Mouse (Mus musculus): ENCODE data around the gene Abcd4.

The Abcd4 gene

DNA sequence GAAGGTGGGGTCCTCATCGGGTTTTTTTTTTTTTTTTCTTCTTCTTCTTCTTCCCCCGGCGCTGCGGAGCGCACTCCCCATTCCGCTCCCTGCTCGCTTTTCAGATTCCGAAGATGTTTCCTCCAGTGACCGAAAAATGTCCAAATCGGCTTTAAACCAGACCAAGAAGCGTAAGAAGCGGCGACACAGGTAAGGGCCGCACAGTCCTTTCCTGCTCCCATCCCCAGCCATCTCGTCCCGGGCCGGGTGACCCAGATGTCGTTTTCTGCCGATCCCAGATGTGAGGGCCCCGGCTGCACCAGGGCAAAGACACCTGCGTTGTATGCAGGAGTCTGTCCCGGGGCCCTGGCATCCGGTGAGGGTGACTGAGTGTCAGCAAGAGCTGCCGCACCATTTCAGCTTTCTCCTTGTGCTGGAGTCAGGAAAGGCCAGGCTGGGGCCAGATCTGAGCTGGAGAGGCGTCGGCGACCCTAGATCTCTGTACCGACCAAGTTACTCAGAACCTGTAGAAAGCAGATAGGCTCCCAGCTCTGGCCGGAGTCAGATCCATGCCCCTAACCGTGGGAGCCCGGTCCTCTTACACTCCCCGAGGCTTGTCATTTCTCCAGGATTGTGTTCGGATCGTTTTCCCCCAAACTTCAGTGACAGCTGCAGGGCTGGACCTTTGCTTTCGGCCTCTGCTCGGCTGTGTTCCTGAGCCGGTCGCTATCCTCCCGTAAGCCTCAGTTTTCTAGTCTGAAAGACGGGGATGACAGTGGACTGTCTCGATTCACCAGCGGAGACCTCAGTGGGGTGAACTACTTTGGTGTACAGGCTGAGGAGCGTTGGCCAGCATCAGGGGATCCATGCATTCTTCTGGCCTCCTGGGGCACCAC, 45.5 kb downstream of the Abcd4 start:
- peak; percentile 57 for DNase-seq (ENCODE audit: low spot score)

DNA sequence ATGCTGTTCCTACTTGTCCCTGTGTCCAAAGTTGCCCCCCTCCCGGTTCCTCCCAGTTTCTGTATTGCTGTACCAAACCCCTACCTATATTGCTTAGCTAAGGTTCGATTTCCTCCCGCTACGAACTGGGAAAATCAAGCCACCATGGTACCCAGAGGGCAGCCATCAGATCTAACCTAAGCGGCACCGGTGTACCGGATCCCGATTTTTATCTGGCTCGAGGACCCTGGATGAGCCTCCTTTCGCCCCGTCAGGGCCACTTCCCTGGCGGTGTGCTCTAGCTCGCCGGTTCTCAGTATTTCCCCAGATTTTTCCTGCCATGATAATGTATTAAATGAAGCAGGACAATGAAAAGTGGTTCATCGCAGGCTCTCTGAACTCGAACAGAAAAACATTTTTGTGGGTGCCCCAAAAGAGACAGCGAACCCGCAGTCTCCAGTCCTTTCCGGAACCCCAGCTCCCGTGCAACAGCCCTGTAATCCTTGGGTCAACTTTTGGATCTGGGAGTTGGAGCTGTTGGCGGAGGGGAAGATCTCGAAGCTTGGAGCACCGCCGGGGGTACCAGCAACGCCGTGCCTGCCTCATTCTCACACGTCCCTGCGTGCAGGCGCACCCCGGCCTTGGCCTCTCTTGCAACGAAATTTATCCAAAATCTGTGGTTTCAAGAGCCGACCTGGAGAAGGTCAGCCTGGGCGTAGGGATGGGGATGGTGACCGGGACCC, 46.4 kb downstream of the Abcd4 start:
- DNase-seq (ENCODE audit: low spot score) = peak; percentile 47

DNA sequence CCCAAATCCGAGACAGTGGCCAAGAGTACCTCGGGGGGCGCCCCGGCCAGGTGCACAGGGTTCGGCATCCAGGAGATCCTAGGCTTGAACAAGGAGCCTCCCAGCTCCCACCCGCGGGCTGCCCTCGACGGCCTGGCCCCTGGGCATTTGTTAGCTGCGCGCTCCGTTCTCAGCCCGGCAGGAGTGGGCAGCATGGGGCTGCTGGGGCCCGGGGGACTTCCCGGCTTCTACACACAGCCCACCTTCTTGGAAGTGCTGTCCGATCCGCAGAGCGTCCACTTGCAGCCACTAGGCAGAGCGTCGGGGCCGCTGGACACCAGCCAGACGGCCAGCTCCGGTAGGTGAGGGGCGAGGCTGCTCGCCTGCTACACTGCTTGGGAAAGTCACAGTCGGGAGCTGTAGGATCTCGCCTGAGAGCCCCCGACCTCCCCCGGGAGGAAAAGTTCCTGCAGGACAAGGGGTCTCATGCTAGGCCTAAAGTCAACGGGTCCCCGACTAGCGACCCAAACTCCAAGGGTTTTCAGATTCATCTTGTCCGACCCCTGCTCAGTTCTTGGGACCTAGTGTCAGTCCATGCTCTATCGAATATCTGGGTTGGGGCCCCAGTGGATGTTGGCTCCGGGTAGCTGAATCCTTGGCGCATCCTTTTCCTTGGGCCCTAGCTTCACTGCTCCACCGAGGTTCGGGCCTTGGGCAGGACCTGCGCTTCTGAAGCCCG, 47.1 kb downstream of the Abcd4 start:
- DNase-seq (ENCODE audit: low spot score) = peak; percentile 45

DNA sequence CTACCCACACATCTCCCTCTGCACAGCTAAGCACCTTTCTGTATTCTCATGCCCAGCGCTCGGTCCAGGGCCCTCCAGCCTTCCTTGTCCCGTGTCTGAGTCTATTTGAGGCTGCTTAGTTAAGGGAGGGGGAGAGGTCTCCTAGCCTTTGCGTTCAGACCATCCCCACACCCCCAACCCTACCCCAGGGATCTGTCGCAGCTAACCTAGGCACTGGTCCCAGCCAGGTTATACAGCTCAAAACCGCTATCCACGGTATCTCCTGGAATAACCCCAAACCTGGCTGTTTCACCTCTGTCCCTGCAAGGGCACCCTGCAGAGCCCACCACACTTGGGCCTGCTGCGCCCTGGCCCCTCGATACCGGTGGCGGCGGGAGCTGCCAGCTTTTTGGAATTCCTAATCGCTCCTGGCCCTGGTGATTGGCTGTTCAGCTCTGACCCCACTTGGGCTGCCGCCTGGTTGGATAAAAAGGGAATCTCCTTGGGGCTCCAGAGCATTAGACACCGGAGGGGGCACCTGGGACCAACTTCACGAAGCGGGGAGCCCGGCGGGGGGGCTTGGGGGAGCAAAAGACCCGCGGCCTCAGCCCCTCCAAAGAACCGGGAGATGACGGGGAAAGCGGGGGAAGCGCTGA, 47.8 kb downstream of the Abcd4 start, which contains the start of gene Vsx2:
TSS of gene Vsx2 (plus strand) at position 427 of the 635 bp plus-strand sequence.
- DNase-seq (ENCODE audit: low spot score) = peak; percentile 43

DNA sequence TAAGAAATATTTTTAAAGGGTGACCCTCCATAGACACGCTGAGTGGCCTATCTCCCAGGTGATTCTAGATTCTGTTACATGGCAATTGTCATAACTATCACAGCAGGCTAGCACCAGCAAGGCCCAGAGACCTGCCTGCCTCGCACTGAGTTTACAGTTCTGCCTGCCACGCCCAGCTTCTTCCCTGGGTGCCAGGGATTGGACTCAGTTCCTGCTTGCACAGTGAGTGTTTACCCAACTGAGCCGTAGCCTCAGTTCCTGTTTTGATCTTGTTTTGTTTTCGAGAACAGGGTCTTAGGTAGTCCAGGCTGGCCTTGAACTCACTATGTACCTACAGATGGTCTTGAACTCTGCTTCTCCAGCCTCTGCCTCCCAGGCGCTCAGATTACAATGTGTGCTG, 49.6 kb downstream of the Abcd4 start:
- no peak for DNase-seq (ENCODE audit: low spot score)

DNA sequence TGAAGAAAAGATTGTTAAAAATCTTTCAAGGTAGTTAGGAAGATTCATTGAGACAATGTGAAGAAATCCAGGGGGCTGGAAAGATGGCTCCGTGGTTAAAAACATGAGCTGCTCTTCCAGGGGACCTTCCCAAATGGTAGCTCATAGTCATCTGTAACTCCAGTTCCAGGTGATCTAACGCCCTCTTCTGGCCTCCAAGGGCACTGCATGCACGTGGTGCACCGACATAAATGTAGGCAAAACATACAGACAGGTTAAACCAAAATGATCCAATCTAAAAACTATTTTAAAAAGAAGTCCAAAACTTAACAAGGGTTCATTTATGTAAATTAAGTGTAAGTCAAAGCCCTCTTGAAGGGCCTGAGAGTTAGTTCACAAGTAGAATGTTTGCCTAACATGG, 54.7 kb downstream of the Abcd4 start:
- no peak for DNase-seq (ENCODE audit: low spot score)

DNA sequence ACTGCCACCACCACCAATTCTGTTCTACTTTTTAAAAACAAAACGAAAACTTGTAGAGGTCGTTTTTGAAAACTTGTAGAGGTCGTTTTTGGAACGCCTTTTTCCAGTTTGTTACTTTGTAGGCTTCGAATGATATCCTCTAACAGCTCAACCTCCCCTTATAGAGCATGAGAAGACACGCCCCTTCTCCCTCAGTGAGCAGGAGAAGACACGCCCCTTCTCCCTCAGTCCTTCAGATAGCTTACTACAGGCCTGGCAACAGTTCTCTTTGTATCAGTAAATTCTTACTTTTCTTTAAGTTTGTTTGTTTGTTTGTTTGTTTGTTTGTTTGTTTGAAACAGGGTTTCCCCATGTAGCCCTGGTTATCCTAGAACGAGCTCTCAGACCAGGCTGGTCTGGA, 62.0 kb downstream of the Abcd4 start:
- DNase-seq (ENCODE audit: low spot score) = no peak

Data from embryo, embryonic 10.5 days (tissue).